Mouse (Mus musculus) pancreas, adult 10 weeks (tissue): ENCODE measurements around the gene Scgn. TPM values are rescaled to one million over a fixed set of nuclear protein-coding genes. Genes with fewer than 3 reads are reported as not detected.

ENCODE experiments used
- polyA plus RNA-seq: library from polyadenylated mRNA; stranded (reverse); fragments of 350-450 nt; fragmentation: Illumina TruSeq; extraction: RNeasy Lipid Tissue Mini Kit (QIAGEN cat#74804); gene quantifications from one replicate; pipeline ENCODE4 v1.2.3, GENCODE M21; 2015; ENCODE audit warnings: low read depth, low replicate concordance; ENCODE audit not compliant: insufficient read depth

Scgn gene
- 13.2 TPM for polyA plus RNA-seq

DNA sequence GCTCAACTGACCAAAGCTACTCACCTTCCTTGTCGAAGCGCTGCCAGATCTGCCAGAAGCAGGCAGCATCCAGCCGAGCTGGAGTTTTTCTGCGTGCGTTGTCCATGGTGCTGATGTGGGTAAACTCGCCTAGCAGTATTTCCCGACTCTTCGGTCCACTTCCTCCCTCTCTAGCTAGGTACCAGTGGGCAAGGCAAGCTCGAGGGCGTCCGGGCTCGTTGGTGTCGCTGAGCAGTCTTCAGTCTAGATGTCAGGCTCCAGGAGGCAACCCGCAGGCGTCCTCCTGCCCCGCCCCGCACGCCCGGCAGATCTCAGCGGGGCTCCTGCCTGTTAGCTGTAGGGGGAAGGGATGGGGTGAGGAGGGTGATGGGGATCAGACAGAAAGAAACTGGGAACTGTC lies at the start of gene Scgn:
TSS of gene Scgn (minus strand) at position 287 of the 400 bp plus-strand sequence.

DNA sequence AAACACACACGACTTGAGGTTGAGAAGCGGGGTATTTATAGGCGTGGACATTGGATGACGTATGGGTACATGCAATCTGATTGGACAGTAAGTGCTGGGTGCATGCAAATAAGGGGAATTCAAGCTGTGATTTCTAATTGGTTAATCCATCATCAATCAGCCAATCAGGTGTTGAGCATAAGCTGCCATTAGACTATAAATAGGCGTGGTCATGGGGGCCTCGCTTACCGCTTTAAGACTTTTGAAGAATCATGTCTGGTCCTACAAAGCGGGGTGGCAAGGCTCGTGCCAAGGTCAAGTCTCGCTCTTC lies 56.8 kb downstream of the Scgn start, which contains the start of gene Hist1h2aa:
TSS of gene Hist1h2aa (plus strand) at position 252 of the 310 bp plus-strand sequence.

DNA sequence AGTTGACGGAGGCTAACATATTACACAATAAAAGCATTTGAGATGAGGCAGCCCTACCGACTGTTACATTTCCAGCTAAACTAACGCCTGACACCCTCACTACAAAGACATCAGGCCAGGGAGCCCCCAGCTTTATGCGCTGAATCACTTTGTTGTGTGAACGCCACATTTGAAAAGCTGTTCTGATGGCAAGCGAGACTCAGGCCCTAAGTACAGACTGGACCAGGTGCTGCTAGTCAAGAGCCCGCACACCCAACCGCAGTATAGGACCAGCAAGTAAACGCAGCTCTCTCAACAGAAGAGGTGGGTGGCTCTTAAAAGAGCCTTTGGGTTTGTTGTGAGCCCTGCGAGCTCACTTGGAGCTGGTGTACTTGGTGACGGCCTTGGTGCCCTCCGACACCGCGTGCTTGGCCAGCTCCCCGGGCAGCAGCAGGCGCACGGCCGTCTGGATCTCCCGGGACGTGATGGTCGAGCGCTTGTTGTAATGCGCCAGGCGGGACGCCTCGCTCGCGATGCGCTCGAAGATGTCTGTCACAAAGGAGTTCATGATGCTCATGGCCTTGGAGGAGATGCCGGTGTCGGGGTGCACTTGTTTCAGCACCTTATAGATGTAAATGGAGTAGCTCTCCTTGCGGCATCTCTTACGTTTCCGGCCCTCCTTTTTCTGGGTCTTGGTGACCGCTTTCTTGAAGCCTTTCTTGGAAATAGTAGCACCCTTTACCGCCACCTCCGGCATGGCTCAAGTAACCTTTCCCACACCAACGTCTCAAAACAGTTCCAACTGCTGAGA lies 57.4 kb downstream of the Scgn start, which contains the start of gene Hist1h2ba:
TSS of gene Hist1h2ba (minus strand) at position 736 of the 790 bp plus-strand sequence.

DNA sequence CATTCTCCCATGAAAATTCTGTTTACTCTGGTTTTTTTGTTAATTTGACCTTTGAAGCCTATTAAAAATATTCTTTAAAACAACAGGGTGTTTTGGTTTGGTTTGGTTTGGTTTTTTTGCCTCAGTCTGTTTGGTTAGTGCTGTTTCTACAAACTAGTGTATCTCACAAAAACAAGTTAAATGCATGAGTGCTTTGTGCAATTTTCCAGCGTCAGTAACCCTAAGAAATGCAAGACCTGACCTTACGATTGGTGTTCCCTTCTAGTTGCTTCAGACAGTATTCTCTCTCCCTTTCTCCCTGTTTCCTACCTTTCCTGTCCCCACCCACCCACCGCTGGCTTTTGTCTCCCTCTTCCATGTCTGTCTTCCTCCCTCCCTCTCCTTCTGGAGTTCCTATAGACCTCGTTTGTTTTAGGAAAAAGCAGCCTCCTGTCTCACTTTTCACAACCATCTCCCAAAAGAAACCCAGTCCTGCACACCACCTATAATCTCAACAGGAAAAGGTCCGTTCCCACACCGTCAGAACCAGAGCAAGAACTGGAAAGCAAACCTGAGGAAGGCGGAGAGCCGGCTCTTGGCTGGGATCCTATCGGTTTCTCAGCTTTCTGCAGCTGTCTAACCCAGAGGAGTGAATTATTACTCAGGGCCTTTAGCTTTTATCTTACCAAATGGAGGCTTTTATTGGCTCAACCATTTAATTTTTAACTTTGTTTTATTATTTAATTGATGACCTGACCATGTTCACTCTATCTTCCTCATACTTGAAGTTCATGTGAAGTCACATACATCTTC lies 76.4 kb downstream of the Scgn start, which contains the start of gene Slc17a4:
TSS of gene Slc17a4 (minus strand) at position 634 of the 792 bp plus-strand sequence.

Other genes starting within 250 kb of the Scgn start
- gene Hist1h3c, start 245.6 kb downstream of the Scgn start, polyA plus RNA-seq: not detected
- gene Hist1h2bb, start 244.5 kb downstream of the Scgn start, polyA plus RNA-seq: not detected
- not detected for gene Hist1h2ab, start 240.1 kb downstream of the Scgn start, polyA plus RNA-seq
- not detected for gene Hist1h3b, start 238.9 kb downstream of the Scgn start, polyA plus RNA-seq
- not detected for gene Hist1h4b, start 234.2 kb downstream of the Scgn start, polyA plus RNA-seq
- gene Hist1h4a, start 230.0 kb downstream of the Scgn start, polyA plus RNA-seq: not detected
- gene Hist1h3a, start 228.8 kb downstream of the Scgn start, polyA plus RNA-seq: not detected
- gene Hist1h1a, start 227.5 kb downstream of the Scgn start, polyA plus RNA-seq: not detected
- gene Trim38, start 221.3 kb downstream of the Scgn start, polyA plus RNA-seq: not detected
- gene Slc17a2, start 184.2 kb downstream of the Scgn start, polyA plus RNA-seq: not detected
- gene Slc17a3, start 151.8 kb downstream of the Scgn start, polyA plus RNA-seq: not detected
- gene Slc17a1, start 123.5 kb downstream of the Scgn start, polyA plus RNA-seq: not detected
- 0.26 TPM for gene Slc17a4, start 76.2 kb downstream of the Scgn start, polyA plus RNA-seq
- not detected for gene Hist1h2ba, start 57.1 kb downstream of the Scgn start, polyA plus RNA-seq
- gene Hist1h2aa, start 56.8 kb downstream of the Scgn start, polyA plus RNA-seq: not detected